8 mouse cellular contexts compared by ENCODE assay signal in genomic region chr9:99242035-99242434, GRCm38 (mm10). TPM values are rescaled to one million over a fixed set of nuclear protein-coding genes. Genes with fewer than 3 reads are reported as not detected.
DNase-seq lines count a peak whose midpoint lies in the region; ATAC-seq and TF ChIP-seq lines count a peak whose summit lies in the region.

No protein-coding gene starts in this region.

- peak; percentile 81 for DNase-seq in 3T3-L1 (ENCODE audit: low read depth, low spot score)
- DNase-seq in T-cell, adult 2 months (ENCODE audit: low spot score) = peak; percentile 17
- peak; percentile 65 for DNase-seq in kidney, postnatal 14 days
- DNase-seq in ovary, postnatal 14 days (ENCODE audit: low spot score) = peak; percentile 40
- DNase-seq in thymus, postnatal 10 days (ENCODE audit: low spot score in 2 of 2) = peak; percentile 14 to 25

- no peaks in the 10 kb centered on the region for H3K9me3 ChIP-seq in heart, embryonic 12.5 days (replicated peaks)
- no peaks in the 10 kb centered on the region for H3K9me3 ChIP-seq in liver, embryonic 15.5 days (replicated peaks)

- peak overlapping the region; percentile 80 for H3K4me2 ChIP-seq in heart, embryonic 12.5 days
- peak overlapping the region; percentile 87 for H3K4me2 ChIP-seq in liver, embryonic 15.5 days

- no peak overlapping the region for H3K4me3 ChIP-seq in cortical plate, adult 2 months (ENCODE audit: insufficient read depth, low read length)
- 0 out of 2 replicates have a peak overlapping the region, but pooled peaks have one; percentile 85 for H3K4me3 ChIP-seq in heart, embryonic 12.5 days
- H3K4me3 ChIP-seq in liver, embryonic 15.5 days (replicated peaks) = peak overlapping the region; percentile 87

- no peak for TF ChIP-seq POLR2A in cortical plate, adult 2 months (IDR thresholded peaks at IDR 0.05; ENCODE audit: extremely low read depth, insufficient read depth, low read length)

- no peak for ATAC-seq in heart, embryonic 12.5 days (ENCODE audit: insufficient number of reproducible peaks, low FRiP score)
- no peak for ATAC-seq in liver, embryonic 15.5 days (ENCODE audit: insufficient read depth)

- H3K27ac ChIP-seq in cortical plate, adult 2 months (ENCODE audit: insufficient read depth, low read length) = no peak overlapping the region
- 0 out of 2 replicates have a peak overlapping the region, but pooled peaks have one; percentile 48 for H3K27ac ChIP-seq in heart, embryonic 12.5 days (ENCODE audit: poor library complexity, severe bottlenecking)
- peak overlapping the region; percentile 99 for H3K27ac ChIP-seq in liver, embryonic 15.5 days (replicated peaks)

- 1% methylated on average over 7 of the region's 7 CpGs for WGBS in heart, embryonic 12.5 days
- WGBS in liver, embryonic 15.5 days (ENCODE audit: insufficient replicate concordance) = 0% methylated on average over 7 of the region's 7 CpGs

- peak; percentile 91 for TF ChIP-seq CTCF in cortical plate, adult 2 months (IDR thresholded peaks at IDR 0.05; ENCODE audit: extremely low read depth, insufficient read depth, low read length)

- peak overlapping the region; percentile 64; the same call in 1 of the 2 replicates for H3K9ac ChIP-seq in heart, embryonic 12.5 days
- H3K9ac ChIP-seq in liver, embryonic 15.5 days = peak overlapping the region; percentile 73

- no peaks in the 10 kb centered on the region; the same call in 1 of the 2 replicates for H3K4me1 ChIP-seq in cortical plate, adult 2 months (ENCODE audit: control insufficient read depth, insufficient read depth, low read length)
- peaks cover 11% of the 10 kb centered on the region for H3K4me1 ChIP-seq in heart, embryonic 12.5 days (replicated peaks)
- peaks cover 42% of the 10 kb centered on the region for H3K4me1 ChIP-seq in liver, embryonic 15.5 days (replicated peaks)

- no peaks in the 10 kb centered on the region for H3K27me3 ChIP-seq in heart, embryonic 12.5 days (replicated peaks)
- no peaks in the 10 kb centered on the region for H3K27me3 ChIP-seq in liver, embryonic 15.5 days

- H3K36me3 ChIP-seq in heart, embryonic 12.5 days = peaks cover 4% of the 10 kb centered on the region
- H3K36me3 ChIP-seq in liver, embryonic 15.5 days (replicated peaks) = peaks cover 7% of the 10 kb centered on the region

RNA-seq across cellular contexts. Expression of gene Cep70, which starts 1.1 kb away (rescaled TPM):
- 20.1 and 22.7 TPM in 2 replicates for polyA plus RNA-seq in cortical plate, adult 2 months (2012; rRNA removed)
- polyA plus RNA-seq in heart, embryonic 12.5 days (2016; fragmentation: Nextera tagmentation; extraction: Ambion mirVana) = 28.6 and 30.2 TPM in 2 replicates
- polyA plus RNA-seq in liver, embryonic 15.5 days (2015; fragmentation: Nextera tagmentation; extraction: Ambion mirVana) = 21.1 and 25.0 TPM in 2 replicates

RNA-seq across cellular contexts. Expression of gene Faiml, which starts 5.0 kb away (rescaled TPM):
- not detected in 2 replicates for polyA plus RNA-seq in cortical plate, adult 2 months (2012; rRNA removed)
- not detected in 2 replicates for polyA plus RNA-seq in heart, embryonic 12.5 days (2016; fragmentation: Nextera tagmentation; extraction: Ambion mirVana)
- polyA plus RNA-seq in liver, embryonic 15.5 days (2015; fragmentation: Nextera tagmentation; extraction: Ambion mirVana) = not detected in 2 replicates

Comparison
In these comparisons a context has a peak if more than half of its experiments do, and no peak if none do; other contexts are left out.
1. DNase-seq: peak in every context shown above with its lines; median percentile 81 in 3T3-L1; 65 in kidney, postnatal 14 days; 40 in ovary, postnatal 14 days; 20 in thymus, postnatal 10 days; 17 in T-cell, adult 2 months.